Mouse (Mus musculus) MEL (cell line): ENCODE results near the gene Polr1e.

Experiments used
- CHD2 ChIP-seq: IDR thresholded peaks from 2 replicates; pipeline ENCODE4 v1.6.1; 2011; ENCODE audit warnings: low read length, improper control_type of control experiment
- CTCF ChIP-seq, 3 experiments: IDR thresholded peaks in 2 of 3; conservative IDR thresholded peaks in 1 of 3; 2 replicates each; pipeline ENCODE4 v1.5.1; 2011 to 2012; ENCODE audit warnings: low read length in 3 of 3, low read depth in 2 of 3, mild to moderate bottlenecking in 2 of 3, improper control_type of control experiment in 1 of 3, inconsistent platforms in 1 of 3, mixed read lengths in 1 of 3, moderate library complexity in 1 of 3; ENCODE audit not compliant: control insufficient read depth in 1 of 3, insufficient read depth in 1 of 3, poor library complexity in 1 of 3, severe bottlenecking in 1 of 3
- POLR2A ChIP-seq, 2 experiments: IDR thresholded peaks; 2 replicates each; pipeline ENCODE4 v1.6.1; 2011 to 2012; ENCODE audit warnings: low read length in 2 of 2, mild to moderate bottlenecking in 2 of 2, control low read depth in 1 of 2, improper control_type of control experiment in 1 of 2, low read depth in 1 of 2, moderate library complexity in 1 of 2; ENCODE audit not compliant: control insufficient read depth in 1 of 2, insufficient read depth in 1 of 2, poor library complexity in 1 of 2
- ZKSCAN1 ChIP-seq: IDR thresholded peaks from 2 replicates; pipeline ENCODE4 v1.6.1; 2012; ENCODE audit warnings: low read depth, mild to moderate bottlenecking, inconsistent platforms, low read length, improper control_type of control experiment, moderate library complexity

GRCm38 (mm10) chr4:45055451-45055850 lies 37.1 kb downstream of the Polr1e start:
- TF ChIP-seq POLR2A (IDR thresholded peaks at IDR 0.05; ENCODE audit: control insufficient read depth in 1 of 2, insufficient read depth in 1 of 2, low read depth in 1 of 2, low read length in 2 of 2, poor library complexity in 1 of 2) = no peak
- no peak for TF ChIP-seq CHD2
- TF ChIP-seq ZKSCAN1 = no peak
- TF ChIP-seq CTCF (IDR thresholded peaks at IDR 0.05 in 2 of 3, conservative IDR thresholded peaks at IDR 0.05 in 1 of 3; ENCODE audit: control insufficient read depth in 1 of 3, insufficient read depth in 1 of 3, low read depth in 2 of 3, low read length in 3 of 3, poor library complexity in 1 of 3, severe bottlenecking in 1 of 3) = no peak
